Mouse (Mus musculus): ENCODE measurements around the gene Gm20388. TPM values are rescaled to one million over a fixed set of nuclear protein-coding genes. Genes with fewer than 3 reads are reported as not detected.

Gene Gm20388
- polyA plus RNA-seq, 1 experiment from 2014 or later, result 8.3 TPM

DNA sequence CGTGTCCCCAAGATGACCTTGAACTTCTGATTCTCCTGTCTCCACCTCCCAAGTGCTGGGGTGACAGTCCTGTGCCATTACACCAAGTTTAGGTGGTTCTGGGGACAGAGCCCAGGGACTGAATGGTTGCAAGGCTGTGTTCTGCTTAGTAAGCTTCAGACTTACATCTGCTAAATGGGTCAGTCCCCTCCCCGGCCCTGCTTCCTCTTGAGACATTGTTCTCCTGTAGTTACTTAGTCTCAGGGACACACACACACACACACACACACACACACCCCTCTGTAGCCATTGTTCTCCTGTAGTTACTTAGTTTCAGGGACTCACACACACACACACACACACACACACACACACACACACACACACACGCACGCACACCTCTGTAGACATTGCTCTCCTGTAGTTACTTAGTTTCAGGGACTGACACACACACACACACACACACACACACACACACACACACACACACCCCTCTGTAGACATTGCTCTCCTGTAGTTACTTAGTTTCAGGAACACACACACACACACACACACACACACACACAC is 1037.5 kb downstream of the Gm20388 start:
- Histone ChIP-seq H3K4me2 (ENCODE audit: low read length) (no peak overlapping the region), H3K9ac (ENCODE audit: low read length) (no peak overlapping the region), H3K27ac (ENCODE audit: low read depth) (peak overlapping the region; percentile 81)

GRCm38 (mm10) chr8:120948620-120949491 is 1038.2 kb downstream of the Gm20388 start:
- Histone ChIP-seq H3K9me3 (ENCODE audit: control insufficient read depth, low read length) (no peaks in the 10 kb centered on the region), H3K27me3 (replicated peaks; ENCODE audit: control insufficient read depth, insufficient read depth, low read length) (no peaks in the 10 kb centered on the region), H3K4me3 (ENCODE audit: low read depth, low read length) (no peak overlapping the region), H3K4me2 (ENCODE audit: low read length) (peak overlapping the region; percentile 39), H3K27ac (ENCODE audit: low read depth) (peak overlapping the region; percentile 81), H3K4me1 (replicated peaks; ENCODE audit: control insufficient read depth, insufficient read depth, low read length) (peaks cover 45% of the 10 kb centered on the region), H3K9ac (ENCODE audit: low read length) (0 out of 2 replicates have a peak overlapping the region, but pooled peaks have one; percentile 2), H3K36me3 (ENCODE audit: control insufficient read depth, insufficient read depth, low read length) (no peaks in the 10 kb centered on the region)
- ATAC-seq (replicated peaks; ENCODE audit: low FRiP score, low TSS enrichment, low read depth), result 0 out of 2 replicates have a peak, but pooled peaks have one; percentile 22
- WGBS, result 23% methylated on average over 25 of the region's 25 CpGs
- peak; percentile 71 for DNase-seq (ENCODE audit: low spot score)

More for the DNA sequence above, 1037.5 kb downstream of the Gm20388 start:
- no peak overlapping the region for H3K4me3 ChIP-seq (ENCODE audit: low read depth, low read length)
- H3K9me3 ChIP-seq (ENCODE audit: control insufficient read depth, low read length), result no peaks in the 10 kb centered on the region
- H3K36me3 ChIP-seq (ENCODE audit: control insufficient read depth, insufficient read depth, low read length), result no peaks in the 10 kb centered on the region
- DNase-seq (ENCODE audit: low spot score) (no peak), ATAC-seq (replicated peaks; ENCODE audit: low FRiP score, low TSS enrichment, low read depth) (no peak)
- peaks cover 45% of the 10 kb centered on the region for H3K4me1 ChIP-seq (replicated peaks; ENCODE audit: control insufficient read depth, insufficient read depth, low read length)
- no peaks in the 10 kb centered on the region for H3K27me3 ChIP-seq (replicated peaks; ENCODE audit: control insufficient read depth, insufficient read depth, low read length)
- WGBS, result 47% methylated on average over 4 of the region's 4 CpGs

- no peak overlapping the region for H3K4me3 ChIP-seq (ENCODE audit: low read depth, low read length)
- no peaks in the 10 kb centered on the region for H3K9me3 ChIP-seq (ENCODE audit: control insufficient read depth, low read length)
- H3K4me1 ChIP-seq (replicated peaks; ENCODE audit: control insufficient read depth, insufficient read depth, low read length), result peaks cover 45% of the 10 kb centered on the region
- no peaks in the 10 kb centered on the region for H3K27me3 ChIP-seq (replicated peaks; ENCODE audit: control insufficient read depth, insufficient read depth, low read length)
- no peaks in the 10 kb centered on the region for H3K36me3 ChIP-seq (ENCODE audit: control insufficient read depth, insufficient read depth, low read length)
- DNase-seq (ENCODE audit: low spot score) (no peak), ATAC-seq (replicated peaks; ENCODE audit: low FRiP score, low TSS enrichment, low read depth) (no peak)
- 42% methylated on average over 16 of the region's 16 CpGs for WGBS
- H3K4me2 ChIP-seq (ENCODE audit: low read length), result no peak overlapping the region
- no peak overlapping the region for H3K9ac ChIP-seq (ENCODE audit: low read length)
- H3K27ac ChIP-seq (ENCODE audit: low read depth), result no peak overlapping the region
These were observed 1040.1 kb downstream of the Gm20388 start for GRCm38 (mm10) chr8:120950674-120951218.

GRCm38 (mm10) chr8:120959470-120959891 is 1048.8 kb downstream of the Gm20388 start:
- Histone ChIP-seq H3K27ac (ENCODE audit: low read depth) (no peak overlapping the region), H3K9ac (ENCODE audit: low read length) (no peak overlapping the region), H3K4me1 (replicated peaks; ENCODE audit: control insufficient read depth, insufficient read depth, low read length) (peaks cover 11% of the 10 kb centered on the region), H3K9me3 (ENCODE audit: control insufficient read depth, low read length) (no peaks in the 10 kb centered on the region), H3K4me2 (ENCODE audit: low read length) (no peak overlapping the region), H3K4me3 (ENCODE audit: low read depth, low read length) (no peak overlapping the region), H3K27me3 (replicated peaks; ENCODE audit: control insufficient read depth, insufficient read depth, low read length) (no peaks in the 10 kb centered on the region), H3K36me3 (ENCODE audit: control insufficient read depth, insufficient read depth, low read length) (no peaks in the 10 kb centered on the region)
- no peak for ATAC-seq (replicated peaks; ENCODE audit: low FRiP score, low TSS enrichment, low read depth)
- 50% methylated on average over 8 of the region's 8 CpGs for WGBS
- no peak for DNase-seq (ENCODE audit: low spot score)

DNA sequence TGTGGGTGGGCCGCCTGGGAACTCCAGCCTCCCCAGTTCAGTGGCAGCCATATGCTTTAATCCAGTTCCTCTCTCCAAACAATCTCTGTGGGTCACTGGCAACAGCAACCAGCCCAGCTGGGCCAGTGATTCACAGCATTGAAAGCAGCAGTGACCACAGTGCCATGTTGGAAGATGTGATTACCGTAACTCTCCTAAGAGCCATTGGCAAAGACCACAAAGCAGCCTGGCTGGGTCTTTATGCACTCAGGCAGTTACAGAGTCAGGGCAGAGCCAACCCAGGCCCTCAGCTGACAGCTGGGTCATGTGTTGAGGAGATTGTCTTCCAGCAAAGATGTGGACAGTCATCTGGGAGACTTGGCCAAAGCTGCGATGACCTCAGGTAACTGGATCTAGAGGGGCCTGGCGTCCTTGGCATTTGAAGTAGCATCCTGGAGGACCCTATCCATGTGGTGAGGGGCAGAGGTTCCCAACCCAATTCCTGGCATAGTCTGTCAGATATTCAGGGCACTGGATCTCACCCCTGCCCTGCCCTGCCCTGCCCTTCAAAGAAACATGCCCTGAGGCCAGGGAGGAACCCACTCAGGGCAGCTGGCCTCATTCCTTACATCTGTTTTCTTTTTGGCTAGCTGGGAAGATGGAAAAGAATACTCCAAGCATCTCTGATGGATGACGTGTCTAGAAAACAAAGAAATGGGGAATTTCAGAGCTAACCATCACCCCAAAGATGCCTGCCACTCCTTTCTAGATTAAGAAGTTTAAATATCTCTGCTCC is 1052.2 kb downstream of the Gm20388 start:
- DNase-seq (ENCODE audit: low spot score), result no peak
- no peaks in the 10 kb centered on the region for H3K4me1 ChIP-seq (replicated peaks; ENCODE audit: control insufficient read depth, insufficient read depth, low read length)
- 91% methylated on average over 5 of the region's 5 CpGs for WGBS

GRCm38 (mm10) chr8:120966557-120966956 is 1055.9 kb downstream of the Gm20388 start:
- WGBS, result 36% methylated on average over 3 of the region's 3 CpGs

More for the DNA sequence above, 1052.2 kb downstream of the Gm20388 start:
- H3K36me3 ChIP-seq (ENCODE audit: control insufficient read depth, insufficient read depth, low read length), result no peaks in the 10 kb centered on the region
- no peak for ATAC-seq (replicated peaks; ENCODE audit: low FRiP score, low TSS enrichment, low read depth)
- no peaks in the 10 kb centered on the region for H3K9me3 ChIP-seq (ENCODE audit: control insufficient read depth, low read length)
- H3K27ac ChIP-seq (ENCODE audit: low read depth), result no peak overlapping the region
- no peak overlapping the region for H3K9ac ChIP-seq (ENCODE audit: low read length)
- no peak overlapping the region for H3K4me2 ChIP-seq (ENCODE audit: low read length)
- H3K27me3 ChIP-seq (replicated peaks; ENCODE audit: control insufficient read depth, insufficient read depth, low read length), result no peaks in the 10 kb centered on the region
- H3K4me3 ChIP-seq (ENCODE audit: low read depth, low read length), result no peak overlapping the region

GRCm38 (mm10) chr8:120968308-120968707 is 1057.7 kb downstream of the Gm20388 start:
- no peak overlapping the region for H3K4me3 ChIP-seq (ENCODE audit: low read depth, low read length)
- no peak overlapping the region for H3K9ac ChIP-seq (ENCODE audit: low read length)
- no peak overlapping the region for H3K27ac ChIP-seq (ENCODE audit: low read depth)
- H3K4me1 ChIP-seq (replicated peaks; ENCODE audit: control insufficient read depth, insufficient read depth, low read length), result peaks cover 13% of the 10 kb centered on the region
- DNase-seq (ENCODE audit: low spot score), result no peak
- no peaks in the 10 kb centered on the region for H3K36me3 ChIP-seq (ENCODE audit: control insufficient read depth, insufficient read depth, low read length)
- H3K27me3 ChIP-seq (replicated peaks; ENCODE audit: control insufficient read depth, insufficient read depth, low read length), result peaks cover 16% of the 10 kb centered on the region
- H3K4me2 ChIP-seq (ENCODE audit: low read length), result no peak overlapping the region
- no peak for ATAC-seq (replicated peaks; ENCODE audit: low FRiP score, low TSS enrichment, low read depth)
- 56% methylated on average over 6 of the region's 6 CpGs for WGBS
- no peaks in the 10 kb centered on the region for H3K9me3 ChIP-seq (ENCODE audit: control insufficient read depth, low read length)

More at GRCm38 (mm10) chr8:120966557-120966956, 1055.9 kb downstream of the Gm20388 start:
- Histone ChIP-seq H3K27ac (ENCODE audit: low read depth) (no peak overlapping the region), H3K9me3 (ENCODE audit: control insufficient read depth, low read length) (no peaks in the 10 kb centered on the region), H3K4me1 (replicated peaks; ENCODE audit: control insufficient read depth, insufficient read depth, low read length) (no peaks in the 10 kb centered on the region), H3K36me3 (ENCODE audit: control insufficient read depth, insufficient read depth, low read length) (no peaks in the 10 kb centered on the region), H3K4me3 (ENCODE audit: low read depth, low read length) (no peak overlapping the region), H3K9ac (ENCODE audit: low read length) (no peak overlapping the region), H3K27me3 (replicated peaks; ENCODE audit: control insufficient read depth, insufficient read depth, low read length) (no peaks in the 10 kb centered on the region; the same call in 1 of the 2 replicates), H3K4me2 (ENCODE audit: low read length) (no peak overlapping the region)
- ATAC-seq (replicated peaks; ENCODE audit: low FRiP score, low TSS enrichment, low read depth) (no peak), DNase-seq (ENCODE audit: low spot score) (no peak)

- H3K4me2 ChIP-seq (ENCODE audit: low read length), result no peak overlapping the region
- peaks cover 13% of the 10 kb centered on the region for H3K4me1 ChIP-seq (replicated peaks; ENCODE audit: control insufficient read depth, insufficient read depth, low read length)
- peak; percentile 85 for DNase-seq (ENCODE audit: low spot score)
- 41% methylated on average over 5 of the region's 5 CpGs for WGBS
- no peak overlapping the region for H3K9ac ChIP-seq (ENCODE audit: low read length)
- 0 out of 2 replicates have a peak, but pooled peaks have one; percentile 21 for ATAC-seq (replicated peaks; ENCODE audit: low FRiP score, low TSS enrichment, low read depth)
- H3K36me3 ChIP-seq (ENCODE audit: control insufficient read depth, insufficient read depth, low read length), result no peaks in the 10 kb centered on the region
- H3K4me3 ChIP-seq (ENCODE audit: low read depth, low read length), result no peak overlapping the region
- H3K27ac ChIP-seq (ENCODE audit: low read depth), result no peak overlapping the region
- no peaks in the 10 kb centered on the region for H3K9me3 ChIP-seq (ENCODE audit: control insufficient read depth, low read length)
- H3K27me3 ChIP-seq (replicated peaks; ENCODE audit: control insufficient read depth, insufficient read depth, low read length), result peaks cover 16% of the 10 kb centered on the region
These were observed 1059.7 kb downstream of the Gm20388 start for GRCm38 (mm10) chr8:120970346-120970745.
